Mouse (Mus musculus) erythroblast, embryonic 14.5 days (primary cell): Measurements from ENCODE around the gene Zc3h6. TPM values are rescaled to one million over a fixed set of nuclear protein-coding genes. Genes with fewer than 3 reads are reported as not detected.

ENCODE experiments used
- H3K27me3 ChIP-seq: 2 replicates; pipeline ENCODE4 v1.6.1; 2012; ENCODE audit warnings: inconsistent platforms; ENCODE audit not compliant: control insufficient read depth
- H3K36me3 ChIP-seq: 2 replicates; pipeline ENCODE4 v1.6.1; 2012; ENCODE audit warnings: mild to moderate bottlenecking, inconsistent platforms; ENCODE audit not compliant: control insufficient read depth
- H3K4me1 ChIP-seq: 2 replicates; pipeline ENCODE4 v1.6.1; 2012; ENCODE audit warnings: inconsistent platforms; ENCODE audit not compliant: control insufficient read depth
- H3K4me3 ChIP-seq: replicated peaks from 2 replicates; pipeline ENCODE3; 2012; ENCODE audit warnings: moderate library complexity, mild to moderate bottlenecking, inconsistent platforms
- H3K9me3 ChIP-seq: 2 replicates; pipeline ENCODE4 v1.6.1; 2012; ENCODE audit warnings: low read length, inconsistent platforms, mixed read lengths; ENCODE audit not compliant: control insufficient read depth
- GATA1 ChIP-seq: IDR thresholded peaks from 2 replicates; pipeline ENCODE4 v1.6.1; 2012; ENCODE audit warnings: low read length, inconsistent platforms, mixed read lengths
- TAL1 ChIP-seq: IDR thresholded peaks from 3 replicates; pipeline ENCODE4 v1.6.1; 2012; ENCODE audit warnings: low read length, inconsistent platforms, mixed read lengths
- polyA plus RNA-seq: library from polyadenylated mRNA; stranded (reverse); fragments of >175 nt; gene quantifications from 2 replicates; pipeline ENCODE4 v1.2.3, GENCODE M21; 2012

Gene Zc3h6
- polyA plus RNA-seq = 0.17 and 0.26 TPM in 2 replicates

GRCm38 (mm10) chr2:128966641-128967580 lies at the start of gene Zc3h6:
Zc3h6 (plus strand) TSS chr2:128967402.
- peak within 1 kb of the TSS; percentile 97 for H3K4me3 ChIP-seq
- TF ChIP-seq TAL1 (no peak), GATA1 (peak; percentile 34; the same call in 1 of the 2 replicates)
- H3K27me3 ChIP-seq = no peaks in the 10 kb centered on the region
- H3K9me3 ChIP-seq = no peaks in the 10 kb centered on the region
- peaks cover 29% of the 10 kb centered on the region for H3K4me1 ChIP-seq
- peaks cover 2% of the 10 kb centered on the region; the same call in 1 of the 2 replicates for H3K36me3 ChIP-seq

- Histone ChIP-seq H3K4me3 (no peak overlapping the region), H3K4me1 (no peaks in the 10 kb centered on the region), H3K27me3 (no peaks in the 10 kb centered on the region), H3K9me3 (no peaks in the 10 kb centered on the region), H3K36me3 (peaks cover 19% of the 10 kb centered on the region)
- no peak for TF ChIP-seq TAL1
- no peak for TF ChIP-seq GATA1
Measured at GRCm38 (mm10) chr2:128924799-128925198, 42.4 kb upstream of the Zc3h6 start.

GRCm38 (mm10) chr2:128928446-128928845 lies 38.8 kb upstream of the Zc3h6 start:
- H3K36me3 ChIP-seq = peaks cover 37% of the 10 kb centered on the region
- no peak overlapping the region for H3K4me3 ChIP-seq
- no peaks in the 10 kb centered on the region for H3K9me3 ChIP-seq
- no peaks in the 10 kb centered on the region for H3K4me1 ChIP-seq
- no peaks in the 10 kb centered on the region for H3K27me3 ChIP-seq
- TF ChIP-seq GATA1 (no peak), TAL1 (no peak)

DNA sequence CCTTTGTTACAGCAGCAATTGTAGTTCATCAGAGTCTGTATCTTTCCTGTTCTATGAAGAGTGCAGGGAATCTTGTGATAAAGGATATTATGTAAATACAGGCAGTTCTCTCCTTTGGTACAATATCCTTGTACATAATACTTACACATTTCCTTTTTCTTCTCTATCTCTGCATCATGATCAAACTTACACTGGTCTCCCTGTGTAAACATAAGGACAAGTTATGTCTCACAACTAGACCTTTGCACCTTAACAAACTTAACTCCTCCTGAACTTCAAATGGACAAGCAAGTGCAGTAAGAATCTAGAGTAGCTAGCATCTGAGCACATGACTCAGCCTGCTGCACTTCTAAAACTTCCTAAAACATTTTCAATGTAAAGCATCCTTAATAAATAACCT lies 36.5 kb upstream of the Zc3h6 start:
- Histone ChIP-seq H3K4me1 (no peaks in the 10 kb centered on the region), H3K4me3 (no peak overlapping the region), H3K36me3 (peaks cover 44% of the 10 kb centered on the region), H3K27me3 (no peaks in the 10 kb centered on the region), H3K9me3 (no peaks in the 10 kb centered on the region)
- TF ChIP-seq TAL1 = no peak
- TF ChIP-seq GATA1 = no peak

- no peaks in the 10 kb centered on the region for H3K9me3 ChIP-seq
- no peak overlapping the region for H3K4me3 ChIP-seq
- H3K36me3 ChIP-seq = peaks cover 28% of the 10 kb centered on the region
- TF ChIP-seq GATA1 (no peak), TAL1 (no peak)
- H3K27me3 ChIP-seq = no peaks in the 10 kb centered on the region
- H3K4me1 ChIP-seq = no peaks in the 10 kb centered on the region
Measured at GRCm38 (mm10) chr2:128936256-128936655, 30.9 kb upstream of the Zc3h6 start.

DNA sequence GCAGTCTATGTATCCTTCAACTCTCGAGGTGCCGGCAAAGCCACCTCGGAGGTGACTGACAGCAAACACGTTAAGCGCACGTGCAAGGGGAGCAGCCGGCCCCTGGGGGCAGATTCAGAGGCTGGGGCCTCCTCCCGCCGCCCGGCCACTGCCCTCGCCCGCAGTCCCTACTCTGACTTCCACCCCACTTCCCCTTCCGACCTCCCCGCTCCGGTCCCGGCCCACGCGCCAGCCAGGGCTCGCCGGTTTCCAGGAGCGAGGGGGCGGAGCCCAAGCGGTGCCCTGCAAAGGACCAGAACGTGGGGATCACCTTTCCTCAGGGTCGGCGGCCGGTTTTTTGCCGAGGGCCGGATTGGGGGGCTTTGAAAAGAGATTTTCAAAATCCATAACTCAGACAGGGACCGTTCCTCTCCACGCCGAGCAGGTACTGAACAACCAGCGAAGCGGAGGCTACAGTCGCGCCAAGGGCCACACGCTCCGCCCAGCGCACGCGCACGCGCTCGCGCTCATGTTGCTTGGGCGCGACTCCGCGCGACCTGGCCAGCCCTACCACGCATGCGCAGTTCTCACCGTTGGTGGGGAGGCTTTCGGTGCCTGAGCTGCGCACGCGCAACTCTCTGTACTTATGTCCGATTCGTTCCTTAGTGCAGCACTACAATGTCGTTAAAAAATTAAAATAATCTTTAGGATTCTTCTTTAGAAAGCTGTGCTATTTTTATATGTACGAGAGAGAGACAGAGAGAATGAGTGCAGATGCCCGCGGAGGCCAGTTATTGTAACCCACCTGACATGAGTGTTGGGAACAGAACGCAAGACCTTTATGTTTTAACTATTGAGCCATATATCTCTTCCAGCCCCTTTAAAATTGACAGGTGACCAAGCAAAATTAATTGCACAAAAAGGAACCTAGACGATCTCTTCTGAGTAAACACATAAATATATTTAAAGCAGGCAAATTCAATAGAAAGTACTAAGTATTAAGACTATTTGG lies 23.4 kb upstream of the Zc3h6 start, which contains the start of gene Zc3h8:
Gene Zc3h8 (minus strand): TSS at position 540 of the 991 bp plus-strand sequence.
- H3K9me3 ChIP-seq = no peaks in the 10 kb centered on the region
- peak within 1 kb of the TSS; percentile 89 for H3K4me3 ChIP-seq
- H3K36me3 ChIP-seq = peaks cover 8% of the 10 kb centered on the region
- peaks cover 12% of the 10 kb centered on the region for H3K4me1 ChIP-seq
- H3K27me3 ChIP-seq = no peaks in the 10 kb centered on the region; the same call in 1 of the 2 replicates
- TF ChIP-seq TAL1 = no peak
- TF ChIP-seq GATA1 = no peak

GRCm38 (mm10) chr2:128947962-128948588 lies 19.1 kb upstream of the Zc3h6 start:
- Histone ChIP-seq H3K27me3 (peaks cover 13% of the 10 kb centered on the region), H3K9me3 (no peaks in the 10 kb centered on the region), H3K4me3 (no peak overlapping the region), H3K4me1 (peaks cover 12% of the 10 kb centered on the region), H3K36me3 (no peaks in the 10 kb centered on the region)
- TF ChIP-seq GATA1 (no peak), TAL1 (no peak)

- no peaks in the 10 kb centered on the region for H3K36me3 ChIP-seq
- H3K4me1 ChIP-seq = peaks cover 4% of the 10 kb centered on the region
Measured at GRCm38 (mm10) chr2:128954186-128954585, 13.0 kb upstream of the Zc3h6 start.

More at GRCm38 (mm10) chr2:128954186-128954585, 13.0 kb upstream of the Zc3h6 start:
- Histone ChIP-seq H3K4me3 (no peak overlapping the region), H3K27me3 (peaks cover 10% of the 10 kb centered on the region), H3K9me3 (no peaks in the 10 kb centered on the region)
- TF ChIP-seq GATA1 = no peak
- no peak for TF ChIP-seq TAL1
